Mouse (Mus musculus): ENCODE measurements around the gene Sult1c2. TPM values are rescaled to one million over a fixed set of nuclear protein-coding genes. Genes with fewer than 3 reads are reported as not detected.
"Not testable (repeated sequence)": the region's sequence is repeated elsewhere in the genome, so short reads cannot be mapped to it uniquely, and the experiment has no call there.

Gene Sult1c2
- polyA plus RNA-seq (2015; fragmentation: Nextera tagmentation; extraction: Ambion mirVana): not detected in 2 replicates

- no peak within 1 kb of the TSS for H3K4me2 ChIP-seq
- H3K4me3 ChIP-seq: no peak within 1 kb of the TSS
- no peak for ATAC-seq (ENCODE audit: extremely low read depth, insufficient number of reproducible peaks, low FRiP score, low TSS enrichment)
- H3K4me1 ChIP-seq: no peaks in the 10 kb centered on the region
- H3K27ac ChIP-seq (replicated peaks): no peak within 1 kb of the TSS
- no peaks in the 10 kb centered on the region; the same call in 1 of the 2 replicates for H3K9me3 ChIP-seq
- 78% methylated on average over 4 of the region's 4 CpGs for WGBS
- no peaks in the 10 kb centered on the region for H3K27me3 ChIP-seq (replicated peaks)
- H3K9ac ChIP-seq: no peak within 1 kb of the TSS
- no peaks in the 10 kb centered on the region for H3K36me3 ChIP-seq
Observed at GRCm38 (mm10) chr17:53846206-53846605, at the start of gene Sult1c2. TSS of gene Sult1c2 (minus strand) at chr17:53846339.

DNA sequence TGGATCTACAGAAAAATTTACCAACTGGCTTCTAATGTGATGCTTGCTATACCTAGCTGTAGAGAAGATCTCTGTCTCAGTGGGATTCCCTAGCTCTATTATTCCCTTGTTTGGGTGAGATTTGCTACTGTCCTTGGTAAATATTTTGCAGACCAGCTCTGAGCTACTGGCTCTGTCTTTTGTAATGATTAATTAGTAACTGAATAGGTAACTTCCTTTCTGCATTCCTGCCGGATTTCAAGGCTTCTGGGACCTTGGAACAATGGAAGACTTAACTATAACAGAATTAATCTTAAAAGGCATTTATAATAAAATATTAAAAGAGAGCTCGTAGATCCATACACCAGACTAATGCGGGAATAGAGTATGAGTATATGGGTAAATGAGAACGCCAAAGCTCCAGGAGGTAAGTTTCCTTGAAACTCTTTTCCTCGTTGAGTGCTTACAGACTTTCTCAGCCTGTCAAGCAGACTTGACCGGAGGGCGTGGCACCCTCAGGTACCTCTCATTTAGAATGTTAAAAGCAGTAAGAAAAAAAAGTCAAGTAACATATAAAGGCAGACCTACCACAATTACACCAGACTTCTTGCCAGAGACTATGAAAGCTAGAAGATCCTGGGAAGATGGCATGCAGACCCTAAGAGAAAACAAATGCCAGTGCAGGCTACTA lies 33.0 kb upstream of the Sult1c2 start:
- H3K4me1 ChIP-seq; H3K4me2 ChIP-seq; H3K27ac ChIP-seq (replicated peaks); ATAC-seq (ENCODE audit: extremely low read depth, insufficient number of reproducible peaks, low FRiP score, low TSS enrichment); H3K27me3 ChIP-seq (replicated peaks); H3K9ac ChIP-seq; H3K4me3 ChIP-seq; H3K36me3 ChIP-seq: not testable (repeated sequence)
- 72% methylated on average over 7 of the region's 7 CpGs for WGBS
- H3K9me3 ChIP-seq: peaks cover 23% of the 10 kb centered on the region; the same call in 1 of the 2 replicates

- Histone ChIP-seq H3K9ac (no peak overlapping the region), H3K4me3 (no peak overlapping the region), H3K27me3 (replicated peaks) (no peaks in the 10 kb centered on the region), H3K4me1 (no peaks in the 10 kb centered on the region), H3K9me3 (peaks cover 10% of the 10 kb centered on the region; the same call in 1 of the 2 replicates), H3K4me2 (no peak overlapping the region), H3K36me3 (no peaks in the 10 kb centered on the region), H3K27ac (replicated peaks) (no peak overlapping the region)
- 70% methylated on average over 2 of the region's 2 CpGs for WGBS
- no peak for ATAC-seq (ENCODE audit: extremely low read depth, insufficient number of reproducible peaks, low FRiP score, low TSS enrichment)
Observed at GRCm38 (mm10) chr17:53874433-53874832, 28.3 kb upstream of the Sult1c2 start.

- no peaks in the 10 kb centered on the region for H3K27me3 ChIP-seq (replicated peaks)
- no peak for ATAC-seq (ENCODE audit: extremely low read depth, insufficient number of reproducible peaks, low FRiP score, low TSS enrichment)
- no peak overlapping the region for H3K27ac ChIP-seq (replicated peaks)
- no peaks in the 10 kb centered on the region for H3K36me3 ChIP-seq
- H3K9ac ChIP-seq: no peak overlapping the region
- no peak overlapping the region for H3K4me3 ChIP-seq
- H3K4me1 ChIP-seq: no peaks in the 10 kb centered on the region
- peaks cover 10% of the 10 kb centered on the region; the same call in 1 of the 2 replicates for H3K9me3 ChIP-seq
- no peak overlapping the region for H3K4me2 ChIP-seq
- 66% methylated on average over 3 of the region's 3 CpGs for WGBS
Observed at GRCm38 (mm10) chr17:53872192-53872591, 26.1 kb upstream of the Sult1c2 start.

- Histone ChIP-seq H3K9ac (no peak overlapping the region), H3K4me3 (no peak overlapping the region), H3K4me1 (no peaks in the 10 kb centered on the region), H3K36me3 (no peaks in the 10 kb centered on the region), H3K9me3 (0 out of 2 replicates have a peak, but pooled peaks cover 4% of the 10 kb centered on the region), H3K27me3 (replicated peaks) (no peaks in the 10 kb centered on the region), H3K4me2 (no peak overlapping the region), H3K27ac (replicated peaks) (no peak overlapping the region)
- no peak for ATAC-seq (ENCODE audit: extremely low read depth, insufficient number of reproducible peaks, low FRiP score, low TSS enrichment)
Observed at GRCm38 (mm10) chr17:53869931-53870330, 23.8 kb upstream of the Sult1c2 start.

DNA sequence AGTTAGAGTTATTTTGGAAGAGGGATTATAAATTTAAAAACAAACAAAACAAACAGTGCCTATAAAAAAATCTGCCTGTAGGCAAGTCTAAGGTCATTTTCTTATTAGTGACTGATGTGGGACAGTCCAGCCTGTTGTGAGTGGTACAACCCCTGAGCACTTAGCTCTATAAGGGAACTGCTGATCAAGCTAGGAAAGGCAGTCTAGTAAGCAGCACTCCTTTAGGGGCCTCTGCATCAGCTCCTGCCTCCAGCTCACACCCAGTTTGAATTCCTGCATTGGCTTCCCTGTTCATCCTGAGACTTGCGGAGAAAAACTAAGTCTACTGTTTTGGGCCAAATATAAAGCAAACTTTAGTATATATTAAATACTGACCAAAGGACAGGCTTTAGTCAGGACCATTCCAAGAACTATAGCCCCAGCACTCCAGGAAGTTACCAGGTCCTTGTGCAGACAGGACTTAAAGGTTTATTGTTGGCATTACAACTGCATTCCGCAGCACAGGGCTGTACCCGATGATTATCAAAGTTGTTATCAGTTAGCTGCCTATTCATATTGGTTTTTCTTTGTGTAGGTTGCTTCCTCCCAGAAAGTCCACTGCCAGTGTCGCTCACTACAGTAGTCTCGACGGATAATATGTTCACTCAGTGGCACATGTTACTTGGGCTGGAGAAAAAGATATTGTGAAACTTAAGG lies 19.3 kb upstream of the Sult1c2 start:
- Histone ChIP-seq H3K9me3 (no peaks in the 10 kb centered on the region), H3K27ac (replicated peaks) (no peak overlapping the region), H3K36me3 (no peaks in the 10 kb centered on the region), H3K4me1 (no peaks in the 10 kb centered on the region), H3K4me3 (no peak overlapping the region), H3K4me2 (no peak overlapping the region), H3K9ac (no peak overlapping the region), H3K27me3 (replicated peaks) (no peaks in the 10 kb centered on the region)
- 62% methylated on average over 6 of the region's 6 CpGs for WGBS
- no peak for ATAC-seq (ENCODE audit: extremely low read depth, insufficient number of reproducible peaks, low FRiP score, low TSS enrichment)

GRCm38 (mm10) chr17:53860548-53860947 lies 14.4 kb upstream of the Sult1c2 start:
- Histone ChIP-seq H3K27ac (replicated peaks) (no peak overlapping the region), H3K36me3 (no peaks in the 10 kb centered on the region), H3K4me2 (no peak overlapping the region), H3K9ac (no peak overlapping the region), H3K4me3 (no peak overlapping the region), H3K27me3 (replicated peaks) (no peaks in the 10 kb centered on the region), H3K9me3 (no peaks in the 10 kb centered on the region), H3K4me1 (no peaks in the 10 kb centered on the region)
- ATAC-seq (ENCODE audit: extremely low read depth, insufficient number of reproducible peaks, low FRiP score, low TSS enrichment): no peak

GRCm38 (mm10) chr17:53854992-53855391 lies 8.9 kb upstream of the Sult1c2 start:
- Histone ChIP-seq H3K9ac (no peak overlapping the region), H3K36me3 (no peaks in the 10 kb centered on the region), H3K4me1 (no peaks in the 10 kb centered on the region), H3K27me3 (replicated peaks) (no peaks in the 10 kb centered on the region), H3K9me3 (0 out of 2 replicates have a peak, but pooled peaks cover 4% of the 10 kb centered on the region), H3K27ac (replicated peaks) (no peak overlapping the region), H3K4me3 (no peak overlapping the region), H3K4me2 (no peak overlapping the region)
- WGBS: 82% methylated on average over 3 of the region's 3 CpGs
- no peak for ATAC-seq (ENCODE audit: extremely low read depth, insufficient number of reproducible peaks, low FRiP score, low TSS enrichment)

GRCm38 (mm10) chr17:53845796-53846195 lies 343 bp downstream of the Sult1c2 start:
- 55% methylated on average over 7 of the region's 7 CpGs for WGBS
- no peaks in the 10 kb centered on the region for H3K36me3 ChIP-seq
- no peak overlapping the region for H3K4me2 ChIP-seq
- H3K27ac ChIP-seq (replicated peaks): no peak overlapping the region
- no peaks in the 10 kb centered on the region for H3K27me3 ChIP-seq (replicated peaks)
- H3K4me1 ChIP-seq: no peaks in the 10 kb centered on the region
- H3K4me3 ChIP-seq: no peak overlapping the region
- no peak overlapping the region for H3K9ac ChIP-seq
- no peak for ATAC-seq (ENCODE audit: extremely low read depth, insufficient number of reproducible peaks, low FRiP score, low TSS enrichment)
- no peaks in the 10 kb centered on the region; the same call in 1 of the 2 replicates for H3K9me3 ChIP-seq

DNA sequence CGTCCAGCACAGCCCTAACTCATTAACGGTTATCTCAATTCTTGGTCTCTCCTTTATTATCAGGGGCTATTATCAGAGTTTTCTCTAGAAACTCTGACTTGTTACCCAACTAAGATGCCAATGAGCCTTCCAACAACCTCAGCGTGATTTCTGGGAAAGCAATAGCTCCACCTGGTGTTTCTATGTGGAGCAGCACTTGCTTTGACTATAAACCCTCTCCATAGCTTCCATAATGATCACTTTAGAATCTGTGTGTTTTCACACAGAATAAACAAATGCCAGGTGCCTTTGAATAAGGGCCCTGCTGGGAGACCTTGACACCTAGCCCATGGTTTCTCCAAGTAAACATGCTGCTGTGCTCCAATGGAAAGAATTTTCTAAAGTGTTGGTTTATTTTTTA lies 12.8 kb downstream of the Sult1c2 start:
- no peak overlapping the region for H3K4me3 ChIP-seq
- H3K27me3 ChIP-seq (replicated peaks): no peaks in the 10 kb centered on the region
- no peaks in the 10 kb centered on the region for H3K36me3 ChIP-seq
- no peak overlapping the region for H3K27ac ChIP-seq (replicated peaks)
- no peaks in the 10 kb centered on the region for H3K4me1 ChIP-seq
- H3K9me3 ChIP-seq: 0 out of 2 replicates have a peak, but pooled peaks cover 19% of the 10 kb centered on the region
- H3K9ac ChIP-seq: no peak overlapping the region
- no peak for ATAC-seq (ENCODE audit: extremely low read depth, insufficient number of reproducible peaks, low FRiP score, low TSS enrichment)
- WGBS: 50% methylated on average over 3 of the region's 3 CpGs
- H3K4me2 ChIP-seq: no peak overlapping the region

DNA sequence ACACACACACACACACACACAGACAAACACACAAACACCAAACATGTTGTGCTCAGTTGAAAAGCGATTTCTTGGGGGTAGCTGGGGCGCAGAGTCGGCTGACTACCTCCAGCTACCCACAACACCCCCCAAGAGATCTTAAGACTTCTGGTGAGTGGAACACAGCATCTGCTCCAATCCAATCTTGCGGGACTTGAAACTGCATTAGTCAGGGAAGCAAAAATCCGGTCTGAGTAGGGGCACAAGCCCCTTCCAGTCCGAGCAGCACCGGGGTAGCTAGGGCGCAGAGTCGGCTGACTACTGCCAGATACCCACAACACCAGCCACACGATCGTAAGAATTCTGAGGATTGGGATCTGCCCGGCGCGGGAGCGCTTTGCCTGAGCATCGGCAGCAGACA lies 42.2 kb downstream of the Sult1c2 start:
- H3K4me1 ChIP-seq; H3K27ac ChIP-seq (replicated peaks); ATAC-seq (ENCODE audit: extremely low read depth, insufficient number of reproducible peaks, low FRiP score, low TSS enrichment); H3K4me2 ChIP-seq; H3K9ac ChIP-seq; H3K4me3 ChIP-seq; H3K36me3 ChIP-seq; H3K9me3 ChIP-seq; H3K27me3 ChIP-seq (replicated peaks): not testable (repeated sequence)
- 69% methylated on average over 16 of the region's 16 CpGs for WGBS

DNA sequence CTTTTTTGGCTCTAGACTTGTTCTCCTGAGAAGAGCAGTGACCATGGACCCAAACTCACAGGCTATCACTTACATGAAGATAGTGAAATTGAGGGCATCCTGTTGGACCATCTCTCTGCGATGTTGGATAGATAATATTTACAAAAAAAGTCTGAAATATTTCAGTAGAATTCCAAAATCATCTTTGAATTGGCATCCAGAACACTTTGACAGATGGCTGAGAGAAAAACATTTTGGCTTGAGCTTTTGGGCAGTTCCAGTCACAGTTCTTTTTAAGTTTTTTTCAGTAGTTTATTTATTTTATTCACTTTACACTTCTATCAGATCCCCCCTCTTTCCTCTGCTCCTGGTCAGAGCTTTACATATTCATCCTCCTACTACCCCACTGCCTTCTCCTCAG lies 62.8 kb downstream of the Sult1c2 start:
- no peak overlapping the region for H3K27ac ChIP-seq (replicated peaks)
- H3K4me1 ChIP-seq: no peaks in the 10 kb centered on the region
- no peak overlapping the region for H3K9ac ChIP-seq
- no peaks in the 10 kb centered on the region for H3K9me3 ChIP-seq
- 53% methylated on average over 1 of the region's 1 CpGs for WGBS
- H3K27me3 ChIP-seq (replicated peaks): no peaks in the 10 kb centered on the region
- no peak for ATAC-seq (ENCODE audit: extremely low read depth, insufficient number of reproducible peaks, low FRiP score, low TSS enrichment)
- H3K4me2 ChIP-seq: no peak overlapping the region
- H3K36me3 ChIP-seq: no peaks in the 10 kb centered on the region
- no peak overlapping the region for H3K4me3 ChIP-seq

Measured in heart, embryonic 13.5 days (tissue).